Mouse (Mus musculus) kidney, adult 8-10 months (tissue): ENCODE measurements at regions not wholly inside any gene's neighbourhood (a gene's known extent, or its start where the extent isn't known, plus 50 kb on each side); places are given as distances from the start of the nearest gene placed in this dataset.

Source experiments
- DNase-seq, 2 experiments: peaks; one replicate each; pipeline ENCODE4 v3.0.0; 2022

DNA sequence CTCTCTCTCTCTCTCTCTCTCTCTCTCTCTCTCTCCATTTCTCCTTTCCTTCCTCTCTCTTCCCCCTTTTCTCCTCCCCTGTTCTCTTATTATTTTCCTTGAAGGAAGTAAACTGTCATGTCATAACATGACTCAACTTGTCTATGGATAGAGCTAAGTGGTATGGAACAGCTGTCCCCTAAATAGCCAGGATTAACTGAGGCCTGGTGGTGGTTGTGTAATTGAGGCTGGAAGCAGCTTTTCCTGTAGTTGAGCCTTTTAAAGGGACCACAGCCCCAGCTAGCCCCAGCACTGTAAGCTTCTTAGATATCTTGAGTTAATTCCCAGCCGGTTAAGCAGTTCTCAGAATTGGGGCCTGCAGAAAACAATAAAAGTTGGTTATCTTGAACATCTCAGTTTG, 243.7 kb upstream of the Nbea start:
- no peak for DNase-seq

DNA sequence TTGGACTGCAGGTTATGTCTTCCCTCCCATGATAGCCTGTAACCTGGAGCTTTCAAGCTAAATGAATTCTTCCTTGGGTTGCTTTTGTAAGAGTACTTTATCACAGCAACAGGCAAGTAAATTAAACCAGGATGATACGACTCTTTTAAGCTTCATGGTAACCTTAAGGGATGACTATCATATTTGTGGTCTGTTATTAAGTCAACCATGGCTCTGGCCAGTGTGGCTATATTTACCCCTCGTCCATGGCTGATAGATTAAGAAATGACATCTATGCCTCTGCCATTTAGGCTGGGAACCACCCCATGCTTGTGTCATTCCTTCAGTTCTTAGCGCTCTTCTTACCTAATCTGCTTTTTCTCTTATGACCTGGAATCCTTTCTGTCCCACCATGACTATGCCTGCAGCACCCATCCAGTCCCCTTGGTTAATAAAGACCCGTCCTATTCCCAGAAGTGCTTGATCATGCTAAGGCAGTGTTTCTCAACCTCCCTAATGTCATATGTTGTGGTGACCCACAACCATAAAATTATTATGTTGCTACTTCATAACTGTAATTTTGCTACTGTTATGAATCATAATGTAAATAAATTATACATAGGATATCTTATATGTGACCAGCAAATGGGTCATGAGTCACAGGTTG, 214.5 kb upstream of the Nbea start:
- no peak for DNase-seq

DNA sequence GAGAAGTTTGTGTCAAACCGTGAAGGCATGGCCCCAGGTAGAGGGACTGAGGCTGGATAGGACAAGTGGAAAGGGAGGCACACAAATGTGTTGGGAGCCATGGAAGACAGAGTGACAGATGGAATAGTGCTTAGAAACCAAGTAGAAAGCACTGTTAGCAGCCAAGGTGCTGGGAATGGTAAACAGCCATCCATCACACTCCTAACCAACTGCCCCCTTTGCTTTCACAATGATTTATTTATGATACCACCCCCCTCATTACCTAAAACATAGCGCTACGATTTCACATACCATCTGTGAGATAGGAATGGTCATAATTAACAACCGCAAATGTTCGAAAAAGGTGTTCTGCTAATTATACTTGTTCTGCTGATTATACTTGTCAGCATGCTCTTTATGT, 209.6 kb upstream of the Nbea start:
- DNase-seq: no peak

DNA sequence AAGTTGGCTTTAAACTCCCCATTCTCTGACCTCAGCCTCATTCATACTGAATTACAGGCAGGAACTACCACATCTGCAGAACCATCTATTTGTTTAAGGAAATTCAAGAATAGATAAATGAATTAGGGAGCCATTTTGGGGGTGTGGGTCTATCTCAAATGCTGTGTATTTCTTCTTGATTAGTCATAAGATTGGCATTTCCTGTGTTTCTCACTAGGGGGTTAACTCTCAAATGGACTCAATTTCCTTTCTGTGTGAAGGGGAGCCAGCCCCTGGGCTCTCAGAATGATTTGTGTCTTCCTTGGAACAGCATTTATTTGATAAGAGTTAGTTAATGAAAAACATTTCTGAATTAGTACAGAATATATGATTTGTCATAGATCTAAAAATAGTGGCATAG, 196.8 kb upstream of the Nbea start:
- DNase-seq: no peak

DNA sequence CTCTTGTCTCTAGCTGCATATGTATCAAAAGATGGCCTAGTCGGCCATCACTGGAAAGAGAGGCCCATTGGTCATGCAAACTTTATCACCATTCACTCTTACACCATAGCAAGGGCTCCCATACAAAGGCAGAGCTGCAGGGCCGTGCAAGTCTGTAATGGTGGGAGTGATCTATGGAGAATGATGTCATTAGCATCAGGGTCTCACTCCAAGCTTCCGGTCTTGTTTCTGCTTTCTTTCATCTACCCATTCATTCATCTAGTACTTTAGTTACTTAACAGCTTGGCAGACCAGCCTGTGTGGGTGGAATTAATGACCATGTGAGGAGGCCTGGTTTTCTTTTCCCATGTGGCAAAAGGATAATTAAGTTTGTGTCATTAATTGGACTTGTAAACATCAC, 196.0 kb upstream of the Nbea start:
- DNase-seq: no peak

DNA sequence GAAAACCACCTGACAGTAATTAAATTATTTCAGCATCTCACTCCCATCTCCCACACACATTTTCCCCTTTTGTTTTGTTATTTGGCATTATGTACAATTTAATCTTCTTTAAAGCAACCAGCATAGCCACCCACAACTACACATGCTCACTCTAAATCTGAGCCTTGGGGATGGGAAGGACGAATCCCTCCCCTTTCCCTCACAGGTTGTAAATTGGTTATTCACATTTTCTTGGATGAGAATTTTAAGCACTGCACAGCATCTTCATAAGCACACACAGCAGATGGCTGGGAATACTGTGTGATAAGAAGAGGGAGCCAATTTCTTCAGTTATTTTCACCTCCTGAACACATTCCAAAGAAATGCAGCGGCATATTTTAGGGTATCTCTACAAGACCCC, 179.0 kb upstream of the Nbea start:
- no peak for DNase-seq

DNA sequence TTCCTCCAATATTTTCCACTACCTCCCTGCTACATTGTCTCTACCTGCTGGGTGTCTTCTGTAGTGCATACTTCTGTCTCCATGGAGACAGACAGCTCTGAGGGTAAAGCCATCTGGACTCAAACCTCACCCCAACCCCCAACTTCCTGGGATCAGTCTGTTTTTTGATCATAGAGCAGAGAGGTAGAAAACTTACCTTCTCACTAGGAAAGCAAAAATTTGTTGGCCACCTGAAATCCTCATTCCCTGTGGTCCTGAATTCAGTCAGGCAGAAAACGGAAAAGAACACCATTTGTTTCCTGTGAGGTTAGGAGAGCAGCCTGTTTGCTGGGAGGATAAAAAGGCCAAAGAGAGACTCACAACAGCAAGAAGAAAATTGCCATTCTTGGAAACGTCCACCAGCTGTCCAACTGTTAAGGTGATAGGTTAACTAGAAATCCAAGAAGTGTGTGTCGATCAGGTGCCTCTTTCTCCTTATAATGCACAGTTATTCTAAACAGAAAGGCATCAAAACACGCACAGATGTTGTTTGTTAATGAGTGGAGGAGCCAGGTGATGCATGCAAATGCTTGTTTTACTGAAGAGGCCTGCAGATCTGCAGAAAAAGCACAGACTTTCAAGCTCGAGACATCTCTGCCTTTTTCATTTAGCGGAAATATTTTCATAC, 173.7 kb upstream of the Nbea start:
- no peak for DNase-seq

DNA sequence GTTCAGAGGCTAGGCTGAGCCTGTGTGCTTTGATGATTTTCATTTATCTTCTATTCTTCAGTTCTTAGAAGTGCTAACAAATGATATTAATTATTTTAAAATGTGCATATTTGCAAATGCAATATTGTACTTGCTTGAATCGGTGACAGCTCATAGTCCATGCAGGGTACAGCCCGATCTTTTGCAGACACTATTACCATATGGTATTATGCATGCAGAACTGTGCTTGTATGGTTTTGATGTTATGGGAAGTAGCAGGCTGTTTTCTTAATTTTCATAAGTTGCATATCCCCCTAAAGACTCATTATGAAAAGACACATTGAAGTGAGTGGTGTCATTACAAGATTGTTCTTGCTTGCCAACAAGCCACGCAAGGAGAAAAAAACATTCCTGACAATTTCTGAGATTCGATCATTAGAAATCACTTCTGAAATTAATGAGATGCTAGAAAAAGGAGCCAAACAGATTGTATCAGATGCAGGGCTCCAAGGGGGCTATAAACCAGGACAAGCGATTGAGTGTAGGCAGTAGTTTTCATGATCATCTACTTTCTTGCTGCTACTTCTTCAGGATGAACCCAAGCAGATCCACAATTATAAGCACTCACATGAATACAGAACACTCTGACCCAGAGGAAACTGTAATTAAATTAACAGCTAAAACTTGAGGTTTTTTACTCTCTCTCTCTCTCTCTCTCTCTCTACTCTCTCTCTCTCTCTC, 172.8 kb upstream of the Nbea start:
- no peak for DNase-seq
